Mouse (Mus musculus): Measurements from ENCODE around the gene Prkcb. TPM values are rescaled to one million over a fixed set of nuclear protein-coding genes. Genes with fewer than 3 reads are reported as not detected.
"Not testable (repeated sequence)": the region's sequence is repeated elsewhere in the genome, so short reads cannot be mapped to it uniquely, and the experiment has no call there.

The Prkcb gene
- polyA plus RNA-seq (2012; ENCODE audit: insufficient read depth, insufficient read length, missing spikeins): 3.8 and 7.3 TPM in 2 replicates

DNA sequence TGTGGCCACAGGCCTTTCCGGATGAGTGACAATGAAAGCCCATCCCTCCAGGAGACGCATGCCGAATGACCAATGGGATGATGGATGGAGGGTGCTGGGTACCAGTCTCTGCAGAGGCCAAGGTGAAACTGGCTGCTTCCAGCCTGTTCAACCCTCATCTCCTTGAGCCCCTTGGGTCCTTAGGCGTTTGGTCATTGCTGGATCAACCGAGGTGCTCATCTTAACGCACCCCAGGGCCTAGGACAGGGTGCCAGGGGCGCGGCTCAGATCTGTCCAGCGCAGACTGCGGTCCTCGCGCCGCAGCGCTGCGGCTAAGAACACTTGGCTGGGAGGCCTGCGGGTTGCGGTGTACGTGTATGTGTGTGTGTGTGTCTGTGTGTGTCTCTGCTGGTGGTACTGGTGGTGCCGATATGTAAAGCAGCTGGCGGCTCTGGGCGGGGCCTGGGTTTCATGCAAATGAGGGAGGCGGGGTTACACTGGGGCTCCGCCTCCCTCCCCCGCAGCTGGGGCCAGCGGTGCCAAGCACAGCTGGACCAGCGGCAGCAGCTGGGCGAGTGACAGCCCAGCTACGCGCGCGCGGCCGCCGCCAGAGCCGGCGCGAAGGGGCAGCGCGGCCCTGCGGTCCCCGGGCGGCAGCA is at the start of gene Prkcb:
TSS of gene Prkcb (plus strand) at position 147 of the 638 bp plus-strand sequence.
- H3K4me3 ChIP-seq (ENCODE audit: insufficient read depth, low read depth, low read length): peak within 1 kb of the TSS; percentile 34
- H3K27ac ChIP-seq (replicated peaks; ENCODE audit: low read depth, low read length): no peak within 1 kb of the TSS
- no peaks in the 10 kb centered on the region for H3K4me1 ChIP-seq (ENCODE audit: control insufficient read depth, insufficient read depth, insufficient read length, low read length)

DNA sequence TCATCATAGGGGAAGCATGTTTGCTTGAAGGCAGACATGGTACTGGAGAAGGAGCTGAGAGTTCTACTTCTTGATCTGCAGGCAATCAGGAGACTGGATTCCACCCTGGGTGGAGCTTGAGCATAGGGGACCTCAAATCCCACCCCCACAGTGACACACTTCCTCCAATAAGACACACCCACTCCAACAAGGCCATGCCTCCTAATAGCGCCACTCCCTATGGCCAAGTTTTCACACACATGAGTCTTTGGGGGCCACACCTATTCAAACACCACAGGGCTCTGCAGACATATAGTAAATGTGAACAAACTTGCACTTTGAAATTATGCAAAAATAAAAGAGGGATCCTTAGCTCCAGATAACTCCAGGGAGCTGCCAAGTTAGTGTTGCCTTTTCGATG is 49.6 kb upstream of the Prkcb start:
- Histone ChIP-seq H3K4me1 (ENCODE audit: control insufficient read depth, insufficient read depth, insufficient read length, low read length) (no peaks in the 10 kb centered on the region), H3K4me3 (ENCODE audit: insufficient read depth, low read depth, low read length) (no peak overlapping the region), H3K27ac (replicated peaks; ENCODE audit: low read depth, low read length) (no peak overlapping the region)

DNA sequence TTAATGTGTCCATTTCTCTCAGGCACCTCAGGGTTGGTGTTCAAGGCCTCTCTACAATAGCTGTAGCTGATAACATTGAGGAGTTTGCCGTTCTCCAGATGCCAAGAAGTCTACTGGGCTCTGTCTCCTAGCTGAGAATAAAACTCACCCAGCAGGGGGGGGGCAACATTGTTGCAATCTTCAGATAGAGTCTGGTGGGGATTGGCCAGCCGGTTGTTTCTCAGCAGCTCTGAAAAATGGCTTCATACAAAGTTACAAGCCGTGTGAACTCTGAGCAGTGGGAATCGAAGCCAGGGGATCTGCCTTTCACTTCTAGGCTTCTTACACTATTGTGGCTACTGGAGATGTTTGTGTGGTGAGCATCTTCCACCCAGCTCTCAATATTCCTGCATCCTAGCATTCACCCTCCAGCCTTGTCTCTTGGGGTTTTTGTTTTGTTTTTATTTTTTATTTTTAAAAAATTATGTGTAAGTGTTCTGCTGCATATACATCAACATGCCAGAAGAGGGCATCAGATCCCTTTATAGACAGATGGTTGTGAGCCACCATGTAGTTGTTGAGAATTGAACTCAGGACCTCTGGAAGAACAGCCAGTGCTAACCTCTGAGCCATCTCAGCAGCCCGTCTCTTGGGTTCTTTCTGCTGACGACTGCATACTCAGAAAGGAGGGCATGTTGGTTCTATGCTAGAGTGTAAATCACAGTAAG is 48.0 kb upstream of the Prkcb start:
- no peak overlapping the region for H3K27ac ChIP-seq (replicated peaks; ENCODE audit: low read depth, low read length)
- H3K4me3 ChIP-seq (ENCODE audit: insufficient read depth, low read depth, low read length): no peak overlapping the region
- no peaks in the 10 kb centered on the region for H3K4me1 ChIP-seq (ENCODE audit: control insufficient read depth, insufficient read depth, insufficient read length, low read length)

DNA sequence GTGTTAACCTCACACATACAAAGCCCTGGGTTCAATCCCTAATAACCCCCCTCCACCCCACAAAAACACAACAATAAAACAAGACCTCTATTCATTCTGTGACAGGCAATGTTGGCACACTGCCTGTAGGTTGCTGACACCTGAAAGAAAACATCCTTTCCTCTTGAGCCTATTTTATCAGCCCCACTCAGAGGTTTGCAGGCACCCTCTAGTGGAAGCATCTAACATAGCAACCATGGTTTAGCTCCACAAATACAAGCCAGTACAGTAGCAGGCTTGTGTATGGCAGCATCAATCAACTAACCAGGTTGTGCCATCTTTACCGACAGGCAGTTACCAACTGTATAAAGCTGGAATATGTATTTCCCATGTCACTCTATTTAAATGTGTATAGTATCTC is 46.3 kb upstream of the Prkcb start:
- no peak overlapping the region for H3K4me3 ChIP-seq (ENCODE audit: insufficient read depth, low read depth, low read length)

DNA sequence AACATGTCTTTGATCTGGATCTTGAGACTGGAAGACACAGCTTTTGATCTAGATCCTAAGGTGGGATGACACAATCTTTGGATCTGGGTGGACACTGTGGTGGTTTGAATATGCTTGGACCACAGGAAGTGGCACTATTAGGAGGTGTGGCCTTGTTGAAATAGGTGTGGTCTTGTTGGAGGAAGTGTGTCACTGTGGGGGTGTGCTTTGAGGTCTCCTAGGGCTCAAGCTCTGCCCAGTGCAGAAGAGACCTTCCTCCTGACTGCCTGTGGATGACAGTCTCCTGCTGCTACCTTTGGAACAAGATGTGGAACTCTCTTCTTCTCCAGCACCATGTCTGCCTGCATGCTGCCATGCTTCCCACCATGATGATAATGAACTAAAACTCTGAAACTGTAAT is 45.8 kb upstream of the Prkcb start:
- not testable (repeated sequence) for H3K4me1 ChIP-seq (ENCODE audit: control insufficient read depth, insufficient read depth, insufficient read length, low read length); H3K27ac ChIP-seq (replicated peaks; ENCODE audit: low read depth, low read length)

More for the DNA sequence above, 46.3 kb upstream of the Prkcb start:
- H3K4me1 ChIP-seq (ENCODE audit: control insufficient read depth, insufficient read depth, insufficient read length, low read length): no peaks in the 10 kb centered on the region
- H3K27ac ChIP-seq (replicated peaks; ENCODE audit: low read depth, low read length): no peak overlapping the region

GRCm38 (mm10) chr7:122244166-122244565 is 44.4 kb upstream of the Prkcb start:
- Histone ChIP-seq H3K4me3 (ENCODE audit: insufficient read depth, low read depth, low read length) (no peak overlapping the region), H3K4me1 (ENCODE audit: control insufficient read depth, insufficient read depth, insufficient read length, low read length) (no peaks in the 10 kb centered on the region), H3K27ac (replicated peaks; ENCODE audit: low read depth, low read length) (no peak overlapping the region)

More for the DNA sequence above, 45.8 kb upstream of the Prkcb start:
- not testable (repeated sequence) for H3K4me3 ChIP-seq (ENCODE audit: insufficient read depth, low read depth, low read length)

DNA sequence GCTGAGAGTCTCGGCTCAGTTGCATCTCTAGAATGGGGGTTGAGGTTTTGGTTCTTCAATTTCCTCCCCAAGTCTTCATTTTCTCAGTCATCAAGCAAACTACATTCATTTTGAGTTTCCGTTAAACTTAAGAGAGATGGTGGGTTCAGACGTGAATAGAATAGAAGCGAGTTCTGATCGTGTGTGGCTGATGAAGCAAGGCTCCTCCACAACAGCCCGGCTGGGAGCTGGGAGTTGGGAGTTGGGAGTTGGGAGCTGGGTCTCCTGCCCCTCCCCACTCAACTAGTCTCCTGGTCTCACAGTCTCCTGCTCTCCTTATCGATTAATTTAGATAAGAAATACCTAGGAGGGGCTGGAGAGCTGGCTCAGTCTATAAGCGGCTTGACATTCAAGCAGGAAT is 44.0 kb upstream of the Prkcb start:
- Histone ChIP-seq H3K4me1 (ENCODE audit: control insufficient read depth, insufficient read depth, insufficient read length, low read length) (no peaks in the 10 kb centered on the region), H3K27ac (replicated peaks; ENCODE audit: low read depth, low read length) (no peak overlapping the region), H3K4me3 (ENCODE audit: insufficient read depth, low read depth, low read length) (no peak overlapping the region)

DNA sequence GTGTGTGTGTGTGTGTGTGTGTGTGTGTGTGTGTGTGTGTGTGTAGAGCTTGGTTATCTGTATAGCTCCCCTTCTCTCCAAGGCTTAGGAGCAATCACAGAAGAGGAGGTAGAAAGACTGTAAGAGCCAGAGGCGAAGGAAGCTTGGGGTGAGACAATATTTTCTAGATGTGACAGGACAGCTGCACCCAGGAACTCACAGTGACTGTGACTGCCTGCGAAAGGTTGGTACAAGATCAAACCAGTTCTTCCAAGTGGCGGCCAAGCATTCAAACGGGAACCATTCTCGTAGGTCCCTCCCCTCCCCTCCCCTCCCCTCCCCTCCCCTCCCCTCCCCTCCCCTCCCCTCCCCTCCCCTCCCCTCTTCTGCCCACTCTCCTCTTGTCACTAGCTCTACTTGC is 42.6 kb upstream of the Prkcb start:
- H3K27ac ChIP-seq (replicated peaks; ENCODE audit: low read depth, low read length): no peak overlapping the region
- H3K4me3 ChIP-seq (ENCODE audit: insufficient read depth, low read depth, low read length): no peak overlapping the region
- H3K4me1 ChIP-seq (ENCODE audit: control insufficient read depth, insufficient read depth, insufficient read length, low read length): no peaks in the 10 kb centered on the region

DNA sequence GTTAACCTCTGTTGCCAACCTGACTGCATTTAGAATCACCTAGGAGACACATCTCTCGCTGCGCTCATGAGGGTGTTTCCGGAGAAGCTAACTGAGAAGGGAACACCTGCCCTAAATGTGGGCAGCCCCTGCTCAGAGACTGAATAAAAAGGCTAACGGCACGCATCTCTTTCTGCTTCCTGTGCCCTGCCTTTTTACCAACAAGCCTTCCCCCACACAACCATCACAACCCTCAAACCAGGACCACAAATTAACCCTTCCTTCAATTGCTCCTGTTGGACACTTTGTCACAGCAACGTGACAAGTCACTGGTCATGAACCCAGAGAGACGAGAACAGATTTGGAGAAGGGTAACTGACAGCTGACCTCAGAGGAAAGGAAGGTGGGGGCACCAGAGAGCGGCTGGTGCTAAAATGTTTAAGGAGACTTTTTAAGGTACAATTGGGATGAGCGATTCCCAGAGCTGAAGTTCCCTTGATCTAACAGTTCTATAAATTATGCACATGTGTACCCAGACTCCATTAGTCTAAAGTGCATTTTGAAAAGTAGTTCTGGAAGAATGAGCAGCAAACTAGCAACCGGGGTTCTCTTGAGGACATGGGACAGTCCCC is 41.2 kb upstream of the Prkcb start:
- H3K4me3 ChIP-seq (ENCODE audit: insufficient read depth, low read depth, low read length): no peak overlapping the region
- no peak overlapping the region for H3K27ac ChIP-seq (replicated peaks; ENCODE audit: low read depth, low read length)
- H3K4me1 ChIP-seq (ENCODE audit: control insufficient read depth, insufficient read depth, insufficient read length, low read length): no peaks in the 10 kb centered on the region

DNA sequence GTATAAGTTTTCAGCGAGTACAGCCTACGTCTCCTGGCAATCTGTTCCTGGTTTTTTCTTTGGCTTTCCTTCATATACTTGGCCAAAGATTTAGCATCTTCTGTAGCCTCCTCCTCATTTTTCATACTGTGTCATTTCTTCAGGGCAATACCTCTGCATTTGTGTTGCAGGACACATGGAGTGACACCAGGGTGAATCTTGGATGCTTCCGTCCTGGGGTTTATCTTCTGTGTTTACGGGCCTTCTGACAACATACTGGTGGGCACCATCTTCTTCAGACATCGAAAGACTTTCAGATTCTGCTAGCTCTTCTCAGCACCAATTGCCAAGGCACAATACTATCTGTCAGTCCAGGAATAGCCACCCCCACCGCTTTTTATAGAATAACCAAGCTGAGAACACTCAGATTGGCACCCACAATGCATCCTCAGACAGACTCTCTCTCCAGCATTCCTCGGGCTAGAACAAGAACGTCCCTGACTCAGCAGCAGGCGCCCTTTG is 39.2 kb upstream of the Prkcb start:
- H3K4me1 ChIP-seq (ENCODE audit: control insufficient read depth, insufficient read depth, insufficient read length, low read length): no peaks in the 10 kb centered on the region
- no peak overlapping the region for H3K27ac ChIP-seq (replicated peaks; ENCODE audit: low read depth, low read length)
- no peak overlapping the region for H3K4me3 ChIP-seq (ENCODE audit: insufficient read depth, low read depth, low read length)

DNA sequence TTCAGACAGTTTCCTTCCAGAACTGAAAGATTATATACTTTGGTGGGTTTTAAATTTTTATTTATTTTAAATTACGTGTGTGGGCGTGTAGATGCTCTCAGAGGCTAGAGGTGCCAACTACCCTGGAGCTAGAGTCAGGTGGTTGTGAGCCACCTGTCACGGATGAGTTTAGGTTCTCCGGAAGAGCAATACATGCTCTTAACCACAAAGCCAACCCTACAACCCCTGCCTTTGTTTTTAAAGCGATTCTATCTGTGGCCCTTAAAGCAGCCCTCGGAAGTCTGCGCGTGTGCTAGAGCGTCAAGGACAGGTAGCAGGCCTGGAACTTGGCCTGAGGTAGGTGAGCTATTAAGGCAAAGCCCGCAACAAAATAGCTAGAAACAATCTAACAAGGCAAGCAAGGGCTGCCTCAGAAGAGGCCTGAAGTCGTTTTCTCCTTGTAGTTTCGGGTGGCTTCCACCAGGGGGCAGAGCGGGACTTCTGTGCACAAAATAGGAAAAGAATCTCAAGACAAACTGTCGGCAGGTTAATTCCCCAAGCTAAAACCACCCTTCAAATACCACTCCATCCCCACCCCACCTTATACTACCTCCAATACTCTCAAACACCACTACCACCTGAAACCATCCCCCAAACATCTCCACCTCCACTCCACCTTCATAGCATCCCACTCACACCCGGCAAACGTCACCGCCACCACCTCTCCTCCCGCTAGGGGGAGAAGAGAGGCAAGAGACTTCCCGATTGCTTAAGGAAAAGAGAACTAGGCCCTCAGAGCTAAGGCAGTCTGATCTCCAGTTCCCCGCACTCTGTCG is 37.1 kb upstream of the Prkcb start:
- H3K4me3 ChIP-seq (ENCODE audit: insufficient read depth, low read depth, low read length): no peak overlapping the region
- H3K4me1 ChIP-seq (ENCODE audit: control insufficient read depth, insufficient read depth, insufficient read length, low read length): no peaks in the 10 kb centered on the region
- no peak overlapping the region for H3K27ac ChIP-seq (replicated peaks; ENCODE audit: low read depth, low read length)

GRCm38 (mm10) chr7:122256722-122257121 is 31.8 kb upstream of the Prkcb start:
- Histone ChIP-seq H3K4me1 (ENCODE audit: control insufficient read depth, insufficient read depth, insufficient read length, low read length) (no peaks in the 10 kb centered on the region), H3K27ac (replicated peaks; ENCODE audit: low read depth, low read length) (no peak overlapping the region), H3K4me3 (ENCODE audit: insufficient read depth, low read depth, low read length) (no peak overlapping the region)

GRCm38 (mm10) chr7:122258521-122258920 is 30.0 kb upstream of the Prkcb start:
- H3K4me1 ChIP-seq (ENCODE audit: control insufficient read depth, insufficient read depth, insufficient read length, low read length): no peaks in the 10 kb centered on the region
- peak overlapping the region; percentile 58; the same call in 1 of the 2 replicates for H3K27ac ChIP-seq (replicated peaks; ENCODE audit: low read depth, low read length)
- no peak overlapping the region for H3K4me3 ChIP-seq (ENCODE audit: insufficient read depth, low read depth, low read length)

- Histone ChIP-seq H3K4me1 (ENCODE audit: control insufficient read depth, insufficient read depth, insufficient read length, low read length) (no peaks in the 10 kb centered on the region), H3K4me3 (ENCODE audit: insufficient read depth, low read depth, low read length) (no peak overlapping the region), H3K27ac (replicated peaks; ENCODE audit: low read depth, low read length) (peak overlapping the region; percentile 75; the same call in 1 of the 2 replicates)
Observed at GRCm38 (mm10) chr7:122260055-122260602, 28.4 kb upstream of the Prkcb start.
